Mouse (Mus musculus) lung, embryonic 16.5 days (tissue): Measurements from ENCODE around the gene Bbx. TPM values are rescaled to one million over a fixed set of nuclear protein-coding genes. Genes with fewer than 3 reads are reported as not detected.

Source experiments
- ATAC-seq: fragments of 200-750 bp; cut with Nextera tagmentation; 2 replicates; pipeline ENCODE4 v1.8.0; 2017; ENCODE audit warnings: low read depth, mild to moderate bottlenecking, moderate library complexity
- H3K27ac ChIP-seq: fragments of 300-500 bp; sonication (generic); 2 replicates; pipeline ENCODE4 v1.5.1; 2014; ENCODE audit warnings: mild to moderate bottlenecking, control low read depth, low read length
- H3K27me3 ChIP-seq: fragments of 300-500 bp; sonication (generic); 2 replicates; pipeline ENCODE4 v1.6.1; 2014; ENCODE audit warnings: low read depth, low read length, mixed read lengths; ENCODE audit not compliant: control insufficient read depth, insufficient read depth
- H3K36me3 ChIP-seq: fragments of 300-500 bp; sonication (generic); 2 replicates; pipeline ENCODE4 v1.6.1; 2014; ENCODE audit warnings: low read length; ENCODE audit not compliant: control insufficient read depth, insufficient read depth
- H3K4me1 ChIP-seq: fragments of 300-500 bp; sonication (generic); replicated peaks from 2 replicates; pipeline ENCODE4 v1.6.1; 2014; ENCODE audit warnings: low read length, mixed read lengths; ENCODE audit not compliant: control insufficient read depth, insufficient read depth
- H3K4me2 ChIP-seq: fragments of 300-500 bp; sonication (generic); 2 replicates; pipeline ENCODE4 v1.6.1; 2014; ENCODE audit warnings: low read depth, low read length, control low read depth
- H3K4me3 ChIP-seq: fragments of 300-500 bp; sonication (generic); 2 replicates; pipeline ENCODE4 v1.5.1; 2014; ENCODE audit warnings: mild to moderate bottlenecking, low read length, control low read depth
- H3K9ac ChIP-seq: fragments of 300-500 bp; sonication (generic); 2 replicates; pipeline ENCODE4 v1.6.1; 2014; ENCODE audit warnings: low read length, control low read depth
- H3K9me3 ChIP-seq: fragments of 300-500 bp; sonication (generic); 2 replicates; pipeline ENCODE4 v1.6.1; 2016; ENCODE audit warnings: low read length; ENCODE audit not compliant: control insufficient read depth
- WGBS: fragments of 180-500 bp; shearing (Covaris S2); extraction: QIAGEN DNeasy Blood & Tissue Kit; methylation state at CpG from one replicate; pipeline ENCODE4 v1.1.7; 2014; 5-methylcytosine and 5-hydroxymethylcytosine counted together
- polyA plus RNA-seq: library from polyadenylated mRNA; unstranded; fragments of >200 nt; fragmentation: Nextera tagmentation; extraction: Ambion mirVana; gene quantifications from 2 replicates; pipeline ENCODE4 v1.2.1, GENCODE M21; 2015

Bbx gene
- polyA plus RNA-seq, 1 experiment from 2014 or later: 43.1 TPM

- Histone ChIP-seq H3K4me2 (no peak overlapping the region), H3K27ac (no peak overlapping the region), H3K4me1 (peaks cover 4% of the 10 kb centered on the region; the same call in 1 of the 2 replicates), H3K9ac (no peak overlapping the region), H3K9me3 (no peaks in the 10 kb centered on the region), H3K27me3 (no peaks in the 10 kb centered on the region), H3K36me3 (no peaks in the 10 kb centered on the region), H3K4me3 (no peak overlapping the region)
- 66% methylated on average over 6 of the region's 6 CpGs for WGBS
- ATAC-seq: no peak
These were observed 245.6 kb downstream of the Bbx start for GRCm38 (mm10) chr16:50186604-50187003.

- no peak overlapping the region for H3K4me3 ChIP-seq
- H3K27ac ChIP-seq: no peak overlapping the region
- H3K4me2 ChIP-seq: no peak overlapping the region
- H3K36me3 ChIP-seq: no peaks in the 10 kb centered on the region
- no peaks in the 10 kb centered on the region for H3K27me3 ChIP-seq
- H3K4me1 ChIP-seq: peaks cover 4% of the 10 kb centered on the region; the same call in 1 of the 2 replicates
- ATAC-seq: peak; percentile 83
- no peak overlapping the region for H3K9ac ChIP-seq
- no peaks in the 10 kb centered on the region for H3K9me3 ChIP-seq
- 12% methylated on average over 5 of the region's 5 CpGs for WGBS
These were observed 247.1 kb downstream of the Bbx start for GRCm38 (mm10) chr16:50185041-50185440.

GRCm38 (mm10) chr16:50182988-50183387, 249.2 kb downstream of the Bbx start:
- 49% methylated on average over 8 of the region's 8 CpGs for WGBS
- Histone ChIP-seq H3K27ac (no peak overlapping the region), H3K4me2 (no peak overlapping the region), H3K9me3 (no peaks in the 10 kb centered on the region), H3K9ac (no peak overlapping the region), H3K4me3 (no peak overlapping the region), H3K36me3 (no peaks in the 10 kb centered on the region), H3K4me1 (peaks cover 4% of the 10 kb centered on the region; the same call in 1 of the 2 replicates), H3K27me3 (no peaks in the 10 kb centered on the region)
- ATAC-seq: no peak

DNA sequence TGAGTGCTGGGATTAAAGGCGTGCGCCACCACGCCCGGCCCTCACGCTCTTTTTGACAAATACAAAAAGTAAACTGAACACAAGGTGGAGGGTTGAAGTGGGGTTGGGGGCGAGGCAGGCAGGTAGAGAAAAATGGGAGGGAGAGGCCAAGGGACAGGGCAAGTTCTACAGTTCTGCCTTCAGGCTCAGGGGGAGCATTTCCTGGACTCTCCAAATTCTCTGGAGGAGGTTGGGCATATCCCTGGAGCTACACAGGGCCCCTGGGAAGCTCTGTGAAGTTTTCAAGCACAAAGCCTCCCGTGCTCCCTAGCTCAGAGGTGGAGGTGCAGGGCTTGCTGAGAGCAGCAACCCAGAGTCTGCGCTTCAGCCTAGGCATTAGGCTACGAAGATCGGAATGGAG, 249.6 kb downstream of the Bbx start:
- no peak for ATAC-seq
- peaks cover 4% of the 10 kb centered on the region; the same call in 1 of the 2 replicates for H3K4me1 ChIP-seq
- no peaks in the 10 kb centered on the region for H3K9me3 ChIP-seq
- no peak overlapping the region for H3K4me3 ChIP-seq
- H3K4me2 ChIP-seq: no peak overlapping the region
- no peaks in the 10 kb centered on the region for H3K36me3 ChIP-seq
- H3K9ac ChIP-seq: no peak overlapping the region
- WGBS: 82% methylated on average over 10 of the region's 10 CpGs
- no peaks in the 10 kb centered on the region for H3K27me3 ChIP-seq
- H3K27ac ChIP-seq: no peak overlapping the region

DNA sequence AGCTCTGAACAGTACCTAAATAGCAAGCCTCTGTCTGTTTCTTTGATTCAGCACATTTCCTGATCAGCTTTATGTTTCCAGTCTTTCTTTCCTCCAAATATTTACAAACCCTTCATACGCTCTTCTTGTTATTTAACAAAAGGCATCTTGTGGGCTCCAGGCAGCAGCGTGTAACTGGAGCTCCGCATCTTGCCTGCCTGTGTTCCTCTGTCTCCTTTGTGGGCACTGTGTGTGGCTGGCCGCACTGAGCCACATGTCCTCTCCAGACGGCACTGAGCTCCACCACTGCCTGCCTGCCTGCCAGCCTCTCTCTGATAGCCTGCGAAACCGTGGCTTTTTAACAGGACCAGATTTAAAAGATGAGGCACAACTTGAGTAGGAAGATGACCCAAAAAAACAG, 259.4 kb downstream of the Bbx start:
- Histone ChIP-seq H3K4me3 (no peak overlapping the region), H3K27ac (no peak overlapping the region), H3K4me2 (no peak overlapping the region), H3K9me3 (no peaks in the 10 kb centered on the region), H3K27me3 (no peaks in the 10 kb centered on the region), H3K36me3 (no peaks in the 10 kb centered on the region), H3K4me1 (peaks cover 3% of the 10 kb centered on the region; the same call in 1 of the 2 replicates), H3K9ac (no peak overlapping the region)
- 25% methylated on average over 7 of the region's 7 CpGs for WGBS
- peak; percentile 71 for ATAC-seq

DNA sequence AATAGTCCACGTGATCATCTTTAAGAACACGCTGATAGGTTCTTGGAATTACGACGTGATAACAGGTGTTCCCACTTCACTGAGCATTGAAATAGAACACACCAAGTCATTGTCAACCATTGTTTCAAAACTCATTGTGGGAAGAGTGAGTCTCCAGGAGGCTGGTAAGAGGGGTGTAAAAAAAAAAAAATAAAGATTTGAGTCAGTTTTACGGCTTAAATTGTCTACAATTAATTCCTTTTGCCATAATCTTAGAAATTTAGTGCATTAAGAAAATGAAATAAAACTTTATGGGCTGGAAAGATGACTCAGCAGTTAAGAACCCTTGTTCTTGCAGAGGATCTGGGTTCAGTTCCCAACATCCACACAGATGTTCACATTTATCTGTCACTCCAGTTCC, 261.4 kb downstream of the Bbx start:
- no peak for ATAC-seq
- WGBS: 96% methylated on average over 5 of the region's 5 CpGs
- Histone ChIP-seq H3K4me2 (no peak overlapping the region), H3K9ac (no peak overlapping the region), H3K4me1 (peaks cover 3% of the 10 kb centered on the region; the same call in 1 of the 2 replicates), H3K9me3 (no peaks in the 10 kb centered on the region), H3K27me3 (no peaks in the 10 kb centered on the region), H3K4me3 (no peak overlapping the region), H3K36me3 (no peaks in the 10 kb centered on the region), H3K27ac (no peak overlapping the region)

- WGBS: 63% methylated on average over 10 of the region's 10 CpGs
These were observed 264.2 kb downstream of the Bbx start for GRCm38 (mm10) chr16:50167983-50168299.

DNA sequence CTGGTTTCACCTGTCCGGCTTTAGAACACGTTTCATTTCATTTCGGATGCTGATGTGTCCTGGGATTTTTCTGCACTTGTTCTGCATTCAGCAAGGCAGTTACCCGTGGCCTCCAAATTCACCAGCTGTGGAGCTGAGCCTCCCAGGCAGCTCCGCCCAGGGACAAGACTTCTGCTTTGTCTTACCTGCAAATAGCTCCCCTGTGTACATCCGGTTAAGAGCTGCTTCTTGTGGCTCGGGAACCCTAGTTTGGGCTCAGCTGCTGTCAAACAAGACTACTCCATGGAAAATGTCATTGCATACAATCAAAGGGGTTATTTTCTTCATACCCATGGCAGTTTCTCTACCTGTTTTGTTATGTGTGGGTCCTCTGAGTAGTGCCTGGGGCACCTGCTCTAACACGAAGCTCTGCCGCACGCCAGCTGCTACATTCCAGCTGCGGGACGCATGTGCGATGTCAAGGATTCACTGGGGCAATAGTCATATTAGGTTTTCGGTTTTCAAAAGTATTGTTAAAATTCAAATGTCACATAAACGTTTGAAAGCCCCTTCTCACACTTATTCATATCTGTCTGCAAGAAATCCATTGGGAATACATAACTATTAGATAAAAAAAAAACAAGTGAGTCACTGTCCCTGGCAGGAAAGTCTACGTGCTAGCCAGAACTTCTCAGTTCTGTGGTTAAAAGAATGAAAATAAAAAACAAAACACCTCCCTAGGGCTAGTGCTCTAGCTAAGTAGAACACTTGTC, 264.8 kb downstream of the Bbx start:
- 80% methylated on average over 16 of the region's 16 CpGs for WGBS

More at GRCm38 (mm10) chr16:50167983-50168299, 264.2 kb downstream of the Bbx start:
- H3K36me3 ChIP-seq: no peaks in the 10 kb centered on the region
- no peak overlapping the region for H3K9ac ChIP-seq
- H3K4me3 ChIP-seq: no peak overlapping the region
- H3K4me1 ChIP-seq: peaks cover 2% of the 10 kb centered on the region; the same call in 1 of the 2 replicates
- H3K4me2 ChIP-seq: no peak overlapping the region
- H3K27ac ChIP-seq: no peak overlapping the region
- no peaks in the 10 kb centered on the region for H3K9me3 ChIP-seq
- no peak for ATAC-seq
- H3K27me3 ChIP-seq: no peaks in the 10 kb centered on the region

GRCm38 (mm10) chr16:50160418-50161271, 271.5 kb downstream of the Bbx start:
- Histone ChIP-seq H3K27me3 (no peaks in the 10 kb centered on the region), H3K4me1 (no peaks in the 10 kb centered on the region), H3K9ac (no peak overlapping the region), H3K4me3 (no peak overlapping the region), H3K36me3 (no peaks in the 10 kb centered on the region), H3K27ac (no peak overlapping the region), H3K4me2 (no peak overlapping the region), H3K9me3 (no peaks in the 10 kb centered on the region)
- ATAC-seq: no peak
- 94% methylated on average over 11 of the region's 11 CpGs for WGBS

More for the DNA sequence above, 264.8 kb downstream of the Bbx start:
- no peak overlapping the region for H3K4me2 ChIP-seq
- no peaks in the 10 kb centered on the region for H3K36me3 ChIP-seq
- H3K9ac ChIP-seq: no peak overlapping the region
- H3K9me3 ChIP-seq: no peaks in the 10 kb centered on the region
- H3K27ac ChIP-seq: no peak overlapping the region
- no peak overlapping the region for H3K4me3 ChIP-seq
- ATAC-seq: no peak
- H3K27me3 ChIP-seq: no peaks in the 10 kb centered on the region
- no peaks in the 10 kb centered on the region for H3K4me1 ChIP-seq
